Mouse (Mus musculus) hematopoietic stem cell, adult 5-6 weeks (primary cell): ENCODE measurements around the gene Ninl. TPM values are rescaled to one million over a fixed set of nuclear protein-coding genes. Genes with fewer than 3 reads are reported as not detected.

ENCODE experiments used
- ATAC-seq, 2 experiments: fragments of 125-278 bp in 1 of 2; replicated peaks in 1 of 2; 2 replicates each; pipeline ENCODE4 v1.8.0; 2016 to 2017; ENCODE audit warnings: inconsistent platforms in 2 of 2, mild to moderate bottlenecking in 2 of 2, moderate number of reproducible peaks in 2 of 2, low read depth in 1 of 2, moderate TSS enrichment in 1 of 2; ENCODE audit not compliant: low FRiP score in 2 of 2, poor library complexity in 2 of 2, severe bottlenecking in 2 of 2, insufficient read depth in 1 of 2, low TSS enrichment in 1 of 2
- total RNA-seq: library from RNA; stranded (forward); fragments of 172-1452, 232-1000 nt; gene quantifications from 2 replicates; pipeline ENCODE4 v1.2.3, GENCODE M21; 2017

Gene Ninl
- total RNA-seq, 1 experiment from 2014 or later: 1.7 TPM

DNA sequence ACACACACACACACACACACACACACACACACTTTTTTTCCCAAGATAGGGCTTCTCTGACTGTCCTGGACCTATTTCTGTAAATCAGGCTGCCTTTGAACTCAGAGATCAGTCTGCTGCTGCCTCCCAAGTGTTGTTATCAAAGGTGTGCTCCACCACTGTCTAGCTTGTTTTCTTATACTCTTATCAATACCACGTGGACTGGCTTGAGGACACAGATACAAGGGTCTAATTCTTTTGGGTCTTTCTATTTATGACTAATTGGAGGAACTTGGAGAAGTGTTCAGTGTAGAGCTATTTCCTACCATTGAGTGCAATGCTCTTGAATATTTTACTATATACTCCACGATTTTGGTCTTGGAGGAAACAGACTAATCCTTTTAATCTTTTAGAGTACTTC lies 151.8 kb downstream of the Ninl start:
- no peak for ATAC-seq

DNA sequence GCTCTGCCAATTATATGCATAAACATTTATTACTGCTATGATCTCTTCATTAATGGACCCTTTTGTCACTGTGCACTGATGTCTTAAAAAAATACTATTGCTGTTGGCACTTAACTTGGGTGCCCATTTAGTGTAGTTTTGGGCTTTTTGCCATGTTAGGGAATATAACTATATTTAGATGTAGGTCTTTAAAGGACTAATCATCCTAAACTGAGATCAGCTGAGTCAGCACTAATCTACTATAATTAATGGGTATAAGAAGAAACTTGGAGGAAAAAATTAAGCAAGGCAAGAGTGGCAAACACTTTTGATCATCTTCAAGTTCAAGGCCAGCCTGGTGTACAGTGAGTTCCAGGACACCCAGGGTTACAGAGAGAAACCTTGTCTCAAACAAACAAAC lies 152.9 kb downstream of the Ninl start:
- no peak for ATAC-seq

DNA sequence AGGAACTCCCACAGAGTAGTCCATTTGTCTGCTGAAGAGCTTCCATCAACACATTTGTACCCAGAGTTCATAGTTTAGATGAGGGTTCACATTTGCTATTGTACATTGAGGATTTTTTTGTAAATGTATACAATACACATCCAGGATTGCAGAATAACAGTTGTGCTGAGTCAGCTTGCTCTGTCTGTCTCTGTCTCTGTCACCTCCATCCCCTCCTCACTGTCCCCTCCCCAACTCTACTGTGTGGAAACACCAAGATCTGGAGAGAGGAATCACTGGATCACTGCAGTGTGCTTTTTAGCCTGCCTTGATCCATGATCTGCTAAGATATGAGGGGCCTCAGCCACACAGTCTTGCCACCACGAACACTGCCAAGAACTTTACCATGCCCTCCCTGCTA lies 153.4 kb downstream of the Ninl start:
- no peak for ATAC-seq

DNA sequence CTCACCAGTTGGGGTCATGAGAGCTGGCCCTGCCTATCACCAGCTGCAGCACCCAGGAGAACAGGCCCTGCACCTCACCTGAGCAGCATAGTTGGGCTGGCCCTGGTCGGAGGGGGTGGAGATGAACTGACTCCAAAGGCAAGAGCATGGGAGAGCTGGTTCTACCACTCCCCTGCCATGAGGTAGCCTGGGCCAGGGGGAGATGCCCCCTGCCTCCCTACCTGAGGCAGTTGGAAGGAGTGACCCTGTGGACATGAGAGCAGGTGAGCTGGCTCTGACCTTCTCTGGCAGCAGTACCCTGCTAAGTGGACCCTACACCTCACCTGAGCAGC lies 154.4 kb downstream of the Ninl start:
- ATAC-seq: no peak

Other genes with a start within 250 kb of the Ninl start
- gene Abhd12, start 134.6 kb downstream of the Ninl start, total RNA-seq: 37.8 and 65.7 TPM in 2 replicates
- 70.2 and 89.0 TPM in 2 replicates for gene Gins1, start 134.0 kb downstream of the Ninl start, total RNA-seq
- gene Nanp, start within 50 bp of the Ninl start, total RNA-seq: 17.9 and 18.4 TPM in 2 replicates
- gene Gm14151, start 53.0 kb upstream of the Ninl start, total RNA-seq: not detected in 2 replicates
- not detected in 2 replicates for gene Gm14147, start 58.9 kb upstream of the Ninl start, total RNA-seq